Mouse (Mus musculus): ENCODE data around the gene Naa25. TPM values are rescaled to one million over a fixed set of nuclear protein-coding genes. Genes with fewer than 3 reads are reported as not detected.

The Naa25 gene
- total RNA-seq (2023): 7.6 and 11.6 TPM in 2 replicates

DNA sequence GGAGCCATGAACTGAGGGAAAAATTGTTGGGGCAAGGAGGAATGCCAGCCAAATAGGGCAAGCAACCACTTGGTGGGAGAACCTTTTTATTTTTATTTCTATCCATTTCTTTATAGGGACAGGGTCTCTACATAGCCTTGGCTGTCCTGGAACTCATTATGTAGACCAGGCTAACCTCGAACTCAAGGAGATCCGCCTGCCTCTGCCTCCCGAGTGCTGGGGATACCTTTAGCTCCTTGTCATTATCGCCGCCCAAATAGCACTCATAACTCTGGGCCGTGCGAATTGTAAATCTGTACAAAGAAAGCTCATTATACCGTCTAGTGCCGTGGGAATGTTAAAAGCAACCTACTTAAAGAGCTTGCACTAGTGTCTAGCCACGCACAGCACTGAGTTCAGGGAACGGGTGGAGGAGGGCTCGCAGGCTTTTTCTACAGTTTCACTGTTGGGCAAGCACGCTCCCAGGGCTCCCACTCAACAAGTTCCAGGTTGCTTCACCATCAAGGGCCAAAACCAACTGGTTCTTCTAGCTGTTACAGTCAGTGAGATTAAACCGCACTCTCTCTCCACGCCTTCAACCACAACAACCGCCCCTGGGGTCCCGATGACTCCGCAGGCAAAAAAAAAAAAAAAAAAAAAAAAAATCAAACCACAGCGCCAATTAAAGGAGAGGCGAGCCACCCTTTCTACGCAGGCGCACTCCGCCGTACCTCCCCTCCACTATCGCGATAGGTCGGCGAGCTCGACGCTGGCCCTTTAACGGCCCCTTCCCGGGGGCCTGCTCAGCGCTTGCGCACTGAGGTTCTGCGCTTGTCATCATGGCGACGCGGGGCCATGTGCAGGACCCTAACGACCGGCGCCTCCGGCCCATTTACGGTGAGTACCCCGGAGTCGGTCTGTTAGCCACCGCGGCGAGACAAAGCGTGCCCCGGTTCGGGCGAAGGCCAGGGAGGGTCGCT, at the start of gene Naa25:
Naa25 (plus strand) TSS at position 750 of the 959 bp plus-strand sequence.

DNA sequence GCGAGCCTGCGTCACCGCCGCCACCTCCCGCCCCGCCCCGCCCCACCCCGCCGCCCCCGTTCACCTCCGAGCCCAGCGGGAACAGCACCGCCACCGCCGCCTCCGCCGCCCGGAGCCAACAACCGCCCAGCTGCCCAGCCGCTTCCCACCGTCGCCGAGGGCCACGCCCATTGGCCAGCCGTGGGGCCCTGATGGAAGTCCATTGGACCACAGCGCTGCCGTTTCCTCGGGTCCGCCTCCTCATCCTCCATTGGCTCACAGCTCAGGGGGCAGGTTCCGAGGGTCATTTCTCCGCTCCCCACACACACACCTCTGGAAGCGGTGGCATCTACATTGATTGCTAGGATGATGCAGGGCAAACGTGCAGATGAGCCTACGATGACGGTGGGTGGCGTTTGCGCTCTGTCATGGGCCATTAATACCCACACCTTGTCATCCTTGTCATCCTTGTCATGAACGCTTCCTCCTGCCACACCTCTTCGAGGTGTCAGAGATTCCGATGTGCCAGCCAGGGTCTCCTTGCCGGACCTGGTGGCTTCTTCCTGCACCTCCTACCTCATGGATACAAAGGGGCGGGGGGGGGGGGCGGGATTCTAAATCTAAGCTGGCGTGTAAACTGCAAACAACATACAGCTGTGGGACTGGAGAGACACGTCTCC, 12.1 kb upstream of the Naa25 start, which contains the start of gene Trafd1:
Trafd1 (minus strand) TSS at position 172 of the 659 bp plus-strand sequence.

DNA sequence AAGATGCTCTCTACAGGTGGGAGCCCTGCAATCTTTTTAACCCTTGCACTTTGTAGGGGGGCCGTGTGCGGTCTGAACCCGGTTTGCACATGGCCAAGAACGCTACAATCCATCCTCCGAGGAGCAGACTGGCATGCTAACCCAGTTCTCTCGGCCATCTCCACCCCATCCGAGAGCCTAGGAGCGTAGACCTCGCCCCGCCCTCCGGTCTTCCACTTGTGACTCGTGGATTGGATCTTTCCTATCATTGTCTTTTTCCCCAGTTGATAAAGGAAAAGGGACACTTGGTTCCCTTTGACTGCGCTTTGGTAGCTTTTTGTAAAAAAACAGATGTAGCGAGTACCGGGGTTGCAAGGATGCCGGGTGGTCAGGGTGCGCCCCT, 53.9 kb downstream of the Naa25 start, which contains the start of gene Tmem116:
Tmem116 (plus strand) TSS at position 250 of the 382 bp plus-strand sequence.

DNA sequence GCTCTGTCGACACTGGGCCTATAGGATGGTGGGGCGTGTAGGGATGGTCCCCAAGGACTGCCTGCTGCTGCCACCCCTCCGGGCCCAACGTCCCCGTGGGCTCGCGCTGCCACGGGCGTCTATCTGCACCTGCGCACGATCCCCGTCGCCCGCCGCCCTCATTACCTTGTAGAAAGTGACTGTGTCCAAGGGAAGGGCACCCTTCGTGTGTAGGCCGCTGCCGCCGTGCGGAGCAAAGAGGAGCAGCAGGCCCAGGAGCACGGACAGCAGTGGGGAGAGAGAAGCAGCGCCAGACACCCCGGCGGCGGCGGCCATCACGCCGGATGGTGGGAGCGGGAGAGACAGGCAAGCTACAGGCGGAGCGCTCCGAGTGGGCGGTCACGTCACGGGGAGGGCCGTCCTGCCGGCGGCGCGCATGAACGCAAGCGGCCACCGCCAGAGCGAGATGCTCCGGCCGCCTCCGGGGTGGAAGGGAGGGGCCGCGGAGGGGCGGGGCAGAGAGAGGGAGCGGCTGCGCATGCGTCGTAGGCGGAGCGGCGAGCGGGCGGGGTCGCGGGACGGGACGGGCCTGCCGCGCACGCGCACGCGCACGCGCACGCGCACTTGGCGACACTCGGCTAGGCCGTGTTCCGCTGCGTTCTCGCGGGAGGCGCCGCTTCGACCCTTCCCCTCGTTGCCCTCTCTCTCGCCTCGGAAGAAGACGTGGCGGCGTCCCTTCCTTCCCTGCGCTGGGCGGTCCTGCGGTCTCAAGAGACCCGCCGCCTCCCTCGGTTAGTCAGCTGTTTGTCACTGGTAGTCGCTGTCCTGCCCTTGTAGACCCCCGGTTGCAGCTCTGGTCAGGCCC, 54.5 kb downstream of the Naa25 start, which contains the start of gene Erp29:
Erp29 (minus strand) TSS at position 481 of the 844 bp plus-strand sequence.

Other genes starting within 250 kb of the Naa25 start
- gene Ptpn11, start 206.5 kb upstream of the Naa25 start, total RNA-seq (2023): 29.8 and 35.2 TPM in 2 replicates
- 498 and 520 TPM in 2 replicates for gene Rpl6, start 193.5 kb upstream of the Naa25 start, total RNA-seq (2023)
- 29.5 and 33.1 TPM in 2 replicates for gene Hectd4, start 177.7 kb upstream of the Naa25 start, total RNA-seq (2023)
- gene Trafd1, start 12.3 kb upstream of the Naa25 start, total RNA-seq (2023): 130 and 180 TPM in 2 replicates
- gene Tmem116, start 54.0 kb downstream of the Naa25 start, total RNA-seq (2023): 0.29 and 0.47 TPM in 2 replicates
- gene Erp29, start 54.6 kb downstream of the Naa25 start, total RNA-seq (2023): 126 and 151 TPM in 2 replicates
- not detected in 2 replicates for gene Adam1b, start 105.5 kb downstream of the Naa25 start, total RNA-seq (2023)
- gene Adam1a, start 147.5 kb downstream of the Naa25 start, total RNA-seq (2023): 3.2 and 5.1 TPM in 2 replicates
- not detected in 2 replicates for gene Gm42878, start 147.5 kb downstream of the Naa25 start, total RNA-seq (2023)
- 77.6 and 77.7 TPM in 2 replicates for gene Mapkapk5, start 148.0 kb downstream of the Naa25 start, total RNA-seq (2023)
- gene Aldh2, start 195.9 kb downstream of the Naa25 start, total RNA-seq (2023): 890 and 954 TPM in 2 replicates
- 4.5 and 5.2 TPM in 2 replicates for gene Acad12, start 221.0 kb downstream of the Naa25 start, total RNA-seq (2023)